Mouse (Mus musculus): ENCODE data around the gene Spata31d1d. TPM values are rescaled to one million over a fixed set of nuclear protein-coding genes. Genes with fewer than 3 reads are reported as not detected.
A peak's percentile ranks its signal among the peaks of the same experiment; 100 is the strongest.

Gene Spata31d1d
- total and polyA plus RNA-seq, 3 experiments, result not detected

GRCm38 (mm10) chr13:59770847-59771246 lies 39.3 kb upstream of the Spata31d1d start:
- H3K9me3 ChIP-seq (replicated peaks; ENCODE audit: low read length), result no peaks in the 10 kb centered on the region
- H3K4me2 ChIP-seq (ENCODE audit: insufficient read depth, low read depth, poor library complexity, severe bottlenecking), result peak overlapping the region; percentile 82; the same call in 1 of the 2 replicates
- H3K4me1 ChIP-seq (ENCODE audit: control insufficient read depth in 1 of 2, insufficient read depth in 2 of 2), result peaks cover 9 to 32% of the 10 kb centered on the region in 2 experiments; a peak in 3 of 4 replicates
- dilution Hi-C loops (cut with MboI; ENCODE audit: extremely low pct_ligation_motif_present, extremely low pct_unique_long_range_greater_than_20kb, low sequenced_read_pairs) (no loop called here), in situ Hi-C loops (cut with MboI; ENCODE audit: low pct_ligation_motif_present, low pct_unique_long_range_greater_than_20kb, low sequenced_read_pairs) (no loop called here)
- H3K79me2 ChIP-seq (replicated peaks; ENCODE audit: control insufficient read depth, extremely low read depth, insufficient read depth, poor library complexity, severe bottlenecking), result peaks cover 27% of the 10 kb centered on the region
- DNase-seq (ENCODE audit: extremely low read depth), result no peak
- H3K36me3 ChIP-seq (replicated peaks in 1 of 2; ENCODE audit: control insufficient read depth in 1 of 2, insufficient read depth in 1 of 2, low read length in 1 of 2), result peaks cover 22 to 54% of the 10 kb centered on the region in 2 experiments
- peak overlapping the region; percentile 93 for H3K9ac ChIP-seq (ENCODE audit: insufficient read depth, low read depth)
- no peak overlapping the region for H3K27ac ChIP-seq (ENCODE audit: insufficient read depth, low read depth)
- TF ChIP-seq EP300 (IDR thresholded peaks at IDR 0.05; ENCODE audit: low read length), result 0 out of 2 replicates have a peak, but pooled peaks have one; percentile 2
- no peak for TF ChIP-seq ETS1 (conservative IDR thresholded peaks at IDR 0.05; ENCODE audit: low read depth, low read length)
- peak overlapping the region in 2 of 3 experiments; percentile 94 to 99 for H3K4me3 ChIP-seq (replicated peaks in 1 of 3; ENCODE audit: low read depth in 2 of 3, low read length in 2 of 3, poor library complexity in 1 of 3)
- H3K27me3 ChIP-seq (replicated peaks), result no peaks in the 10 kb centered on the region

GRCm38 (mm10) chr13:59770164-59770562 lies 38.6 kb upstream of the Spata31d1d start:
- Histone ChIP-seq H3K27ac (ENCODE audit: insufficient read depth, low read depth) (peak overlapping the region; percentile 91), H3K4me2 (ENCODE audit: insufficient read depth, low read depth, poor library complexity, severe bottlenecking) (peak overlapping the region; percentile 82; the same call in 1 of the 2 replicates), H3K9me3 (replicated peaks; ENCODE audit: low read length) (no peaks in the 10 kb centered on the region), H3K4me3 (replicated peaks in 1 of 3; ENCODE audit: low read depth in 2 of 3, low read length in 2 of 3, poor library complexity in 1 of 3) (peak overlapping the region; percentile 93 to 99 (median 94)), H3K4me1 (ENCODE audit: control insufficient read depth in 1 of 2, insufficient read depth in 2 of 2) (peaks cover 9 to 32% of the 10 kb centered on the region in 2 experiments; a peak in 3 of 4 replicates), H3K9ac (ENCODE audit: insufficient read depth, low read depth) (peak overlapping the region; percentile 93), H3K79me2 (replicated peaks; ENCODE audit: control insufficient read depth, extremely low read depth, insufficient read depth, poor library complexity, severe bottlenecking) (peaks cover 27% of the 10 kb centered on the region), H3K27me3 (replicated peaks) (no peaks in the 10 kb centered on the region), H3K36me3 (replicated peaks in 1 of 2; ENCODE audit: control insufficient read depth in 1 of 2, insufficient read depth in 1 of 2, low read length in 1 of 2) (peaks cover 19 to 51% of the 10 kb centered on the region in 2 experiments)
- TF ChIP-seq MAX (IDR thresholded peaks at IDR 0.05; ENCODE audit: low read length) (no peak), CTCF (conservative IDR thresholded peaks at IDR 0.05 in 1 of 2, IDR thresholded peaks at IDR 0.05 in 1 of 2; ENCODE audit: low read depth in 2 of 2, low read length in 2 of 2) (peak in 1 of 2 experiments; percentile 42; a peak in 2 of 4 replicates), POLR2A (IDR thresholded peaks at IDR 0.05; ENCODE audit: low read depth, low read length) (peak; percentile 15; the same call in 1 of the 2 replicates), TCF12 (IDR thresholded peaks at IDR 0.05; ENCODE audit: low read depth, low read length) (peak; percentile 1; the same call in 1 of the 2 replicates), POLR2AphosphoS2 (IDR thresholded peaks at IDR 0.05; ENCODE audit: low read depth, low read length) (peak; percentile 5; the same call in 1 of the 2 replicates), JUN (IDR thresholded peaks at IDR 0.05; ENCODE audit: insufficient read depth, low read depth, low read length) (no peak), BHLHE40 (IDR thresholded peaks at IDR 0.05; ENCODE audit: low read depth, low read length) (peak; percentile 65)
- peak; percentile 90 for DNase-seq (ENCODE audit: extremely low read depth)
- in situ Hi-C loops (cut with MboI; ENCODE audit: low pct_ligation_motif_present, low pct_unique_long_range_greater_than_20kb, low sequenced_read_pairs), result no loop called here
- dilution Hi-C loops (cut with MboI; ENCODE audit: extremely low pct_ligation_motif_present, extremely low pct_unique_long_range_greater_than_20kb, low sequenced_read_pairs), result no loop called here

- Histone ChIP-seq H3K4me3 (replicated peaks in 1 of 3; ENCODE audit: low read depth in 2 of 3, low read length in 2 of 3, poor library complexity in 1 of 3) (peak within 1 kb of the TSS; percentile 93 to 99 (median 94)), H3K27ac (ENCODE audit: insufficient read depth, low read depth) (peak within 1 kb of the TSS; percentile 91), H3K4me2 (ENCODE audit: insufficient read depth, low read depth, poor library complexity, severe bottlenecking) (peak within 1 kb of the TSS; percentile 99), H3K4me1 (ENCODE audit: control insufficient read depth in 1 of 2, insufficient read depth in 2 of 2) (peaks cover 9 to 32% of the 10 kb centered on the region in 2 experiments; a peak in 3 of 4 replicates), H3K36me3 (replicated peaks in 1 of 2; ENCODE audit: control insufficient read depth in 1 of 2, insufficient read depth in 1 of 2, low read length in 1 of 2) (peaks cover 14 to 46% of the 10 kb centered on the region in 2 experiments), H3K27me3 (replicated peaks) (no peaks in the 10 kb centered on the region), H3K79me2 (replicated peaks; ENCODE audit: control insufficient read depth, extremely low read depth, insufficient read depth, poor library complexity, severe bottlenecking) (peaks cover 27% of the 10 kb centered on the region), H3K9me3 (replicated peaks; ENCODE audit: low read length) (no peaks in the 10 kb centered on the region), H3K9ac (ENCODE audit: insufficient read depth, low read depth) (peak within 1 kb of the TSS; percentile 93)
- dilution Hi-C loops (cut with MboI; ENCODE audit: extremely low pct_ligation_motif_present, extremely low pct_unique_long_range_greater_than_20kb, low sequenced_read_pairs), result no loop called here
- in situ Hi-C loops (cut with MboI; ENCODE audit: low pct_ligation_motif_present, low pct_unique_long_range_greater_than_20kb, low sequenced_read_pairs), result no loop called here
- DNase-seq (ENCODE audit: extremely low read depth), result peak; percentile 98
- TF ChIP-seq GABPA (IDR thresholded peaks at IDR 0.05; ENCODE audit: insufficient replicate concordance, low read depth, low read length) (peak; percentile 29; the same call in 1 of the 2 replicates), NRF1 (IDR thresholded peaks at IDR 0.05; ENCODE audit: low read depth, low read length) (peak; percentile 93), MXI1 (IDR thresholded peaks at IDR 0.05; ENCODE audit: low read depth, low read length) (peak; percentile 75), ZC3H11A (IDR thresholded peaks at IDR 0.05; ENCODE audit: low read depth, low read length) (no peak), JUND (conservative IDR thresholded peaks at IDR 0.05; ENCODE audit: low read depth, low read length) (no peak), RCOR1 (conservative IDR thresholded peaks at IDR 0.05; ENCODE audit: low read depth, low read length) (no peak; the same call in 1 of the 2 replicates), NELFE (IDR thresholded peaks at IDR 0.05; ENCODE audit: low read depth, low read length) (peak; percentile 80), TCF12 (IDR thresholded peaks at IDR 0.05; ENCODE audit: low read depth, low read length) (peak; percentile 95), CHD2 (IDR thresholded peaks at IDR 0.05; ENCODE audit: low read length) (peak; percentile 74; the same call in 1 of the 2 replicates), IRF4 (IDR thresholded peaks at IDR 0.05; ENCODE audit: low read depth, low read length) (peak; percentile 57), PAX5 (IDR thresholded peaks at IDR 0.05; ENCODE audit: low read length) (no peak), E2F4 (IDR thresholded peaks at IDR 0.05; ENCODE audit: insufficient replicate concordance, low read depth, low read length) (no peak), ELF1 (IDR thresholded peaks at IDR 0.05; ENCODE audit: low read depth, low read length) (peak; percentile 98), TBP (conservative IDR thresholded peaks at IDR 0.05; ENCODE audit: low read depth, low read length) (0 out of 2 replicates have a peak, but pooled peaks have one; percentile 27), BHLHE40 (IDR thresholded peaks at IDR 0.05; ENCODE audit: low read depth, low read length) (peak; percentile 41; the same call in 1 of the 2 replicates), ZMIZ1 (IDR thresholded peaks at IDR 0.05; ENCODE audit: low read depth, low read length) (peak; percentile 74)
These were observed 38.0 kb upstream of the Spata31d1d start, which contains the start of gene Isca1 for GRCm38 (mm10) chr13:59769296-59770163. Gene Isca1, minus strand, starts transcription at chr13:59769810.
